Mouse (Mus musculus): ENCODE results near the gene Npnt.

Gene Npnt

DNA sequence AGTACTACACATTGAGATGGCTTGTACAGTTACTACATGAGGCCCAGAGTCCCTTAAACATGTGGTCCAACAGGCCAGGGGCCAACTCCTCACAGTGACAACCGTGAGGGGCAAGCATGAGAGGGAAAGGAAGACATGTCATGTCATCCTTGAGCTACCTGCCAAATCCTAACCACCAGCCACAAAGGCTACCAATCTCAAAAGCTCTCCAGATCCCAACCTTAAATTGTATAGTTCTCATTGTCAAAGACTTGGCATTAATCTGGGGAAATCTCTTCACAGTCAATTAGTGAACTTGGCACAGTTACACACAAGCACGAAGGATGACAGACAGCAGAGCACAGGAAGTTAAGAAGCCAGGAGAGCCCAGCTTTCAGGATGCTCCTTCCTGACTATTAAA is 15.4 kb downstream of the Npnt start:
- no peak for DNase-seq

DNA sequence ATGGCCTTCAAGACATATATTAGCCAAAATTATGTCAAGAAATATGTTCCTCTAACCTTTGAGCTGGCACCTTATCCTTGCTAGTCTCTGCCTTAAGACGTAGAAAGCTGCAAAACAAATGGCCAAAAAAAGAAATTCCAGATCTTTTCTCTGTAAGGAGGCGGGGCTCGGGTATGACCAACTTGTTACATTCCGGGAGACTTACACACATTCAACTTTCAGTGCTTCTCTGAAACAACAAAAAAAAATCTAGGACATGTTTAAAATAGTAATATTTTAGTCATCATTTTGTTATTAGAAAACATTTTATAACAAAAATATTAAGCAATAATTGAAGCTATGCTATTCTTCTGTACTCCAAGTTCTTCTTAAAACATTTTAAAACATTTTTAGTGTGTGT is 18.6 kb downstream of the Npnt start:
- DNase-seq: no peak

DNA sequence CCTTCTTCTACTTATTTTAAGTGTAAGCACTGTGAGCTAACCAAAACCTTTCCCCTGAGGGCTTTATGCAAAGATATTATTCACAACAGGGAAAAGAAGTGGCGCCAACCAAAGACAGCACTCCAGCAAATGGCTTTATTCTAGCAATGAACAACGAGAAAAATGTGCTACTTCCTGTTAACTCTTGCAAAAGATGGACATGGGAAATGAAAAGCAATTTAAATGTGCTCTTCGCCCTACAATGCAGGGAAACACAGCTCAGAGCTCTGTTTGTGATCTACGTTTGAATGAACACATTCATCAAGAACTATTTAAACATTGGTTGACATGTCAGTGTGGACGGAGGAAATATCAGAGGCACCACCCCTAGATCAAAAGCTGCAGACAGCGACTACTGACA is 20.2 kb downstream of the Npnt start:
- DNase-seq: no peak

DNA sequence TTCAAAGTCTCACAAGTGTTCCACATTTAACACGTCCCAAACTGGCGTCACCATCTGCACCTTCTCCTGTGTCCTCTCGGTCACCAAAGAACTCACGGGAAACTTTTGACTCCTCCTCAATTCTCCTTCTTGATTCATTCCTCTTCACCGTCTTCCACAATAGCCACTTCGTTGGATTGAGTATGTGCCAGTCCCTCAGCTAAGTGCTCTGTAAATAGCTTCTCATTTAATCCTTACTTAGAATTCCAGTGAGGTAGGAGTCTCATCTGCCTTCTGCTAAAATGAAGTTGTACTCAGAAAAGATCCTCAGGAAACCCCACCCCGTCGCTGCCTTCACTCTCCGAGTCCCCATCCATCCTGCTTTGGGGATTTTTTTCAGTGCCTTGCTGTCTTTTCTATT is 21.9 kb downstream of the Npnt start:
- DNase-seq: no peak

DNA sequence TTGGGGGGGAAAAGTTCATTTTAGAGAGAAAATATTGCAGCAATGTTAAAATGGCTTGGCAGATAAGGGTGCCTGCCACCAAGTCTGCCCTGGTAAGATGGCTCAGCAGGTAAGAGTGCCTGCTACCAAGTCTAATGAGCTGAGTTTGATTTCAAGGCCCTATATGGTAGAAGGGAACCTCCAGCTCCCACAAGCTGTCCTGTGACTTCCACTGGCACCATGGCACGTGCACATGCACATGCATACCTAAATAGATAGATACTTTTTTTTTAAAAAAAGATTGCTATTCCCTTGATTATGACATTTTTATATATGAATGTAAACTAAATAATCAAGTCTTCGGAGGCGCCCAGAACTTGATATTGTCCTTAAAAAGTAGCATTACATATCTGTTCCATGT is 30.3 kb downstream of the Npnt start:
- DNase-seq: no peak

DNA sequence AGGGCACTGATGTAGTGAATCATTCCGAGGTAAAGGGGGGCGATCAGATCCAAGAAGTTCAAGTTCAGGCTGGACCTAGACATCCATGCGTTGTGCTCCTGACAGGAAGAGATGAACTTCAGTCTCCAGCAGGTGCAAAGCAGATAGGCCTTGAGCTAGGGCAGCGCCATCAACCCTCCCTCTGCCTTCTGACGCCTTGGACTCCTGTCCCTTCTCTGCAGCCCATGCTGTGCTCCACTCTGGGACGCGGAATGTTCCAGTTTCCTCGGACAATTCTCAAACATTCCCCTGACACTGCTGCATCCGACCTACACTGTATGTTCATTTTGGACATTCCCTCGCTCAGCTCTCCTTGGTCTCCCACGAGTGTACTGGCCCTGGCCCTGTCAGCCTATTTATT is 30.9 kb downstream of the Npnt start:
- DNase-seq: no peak

DNA sequence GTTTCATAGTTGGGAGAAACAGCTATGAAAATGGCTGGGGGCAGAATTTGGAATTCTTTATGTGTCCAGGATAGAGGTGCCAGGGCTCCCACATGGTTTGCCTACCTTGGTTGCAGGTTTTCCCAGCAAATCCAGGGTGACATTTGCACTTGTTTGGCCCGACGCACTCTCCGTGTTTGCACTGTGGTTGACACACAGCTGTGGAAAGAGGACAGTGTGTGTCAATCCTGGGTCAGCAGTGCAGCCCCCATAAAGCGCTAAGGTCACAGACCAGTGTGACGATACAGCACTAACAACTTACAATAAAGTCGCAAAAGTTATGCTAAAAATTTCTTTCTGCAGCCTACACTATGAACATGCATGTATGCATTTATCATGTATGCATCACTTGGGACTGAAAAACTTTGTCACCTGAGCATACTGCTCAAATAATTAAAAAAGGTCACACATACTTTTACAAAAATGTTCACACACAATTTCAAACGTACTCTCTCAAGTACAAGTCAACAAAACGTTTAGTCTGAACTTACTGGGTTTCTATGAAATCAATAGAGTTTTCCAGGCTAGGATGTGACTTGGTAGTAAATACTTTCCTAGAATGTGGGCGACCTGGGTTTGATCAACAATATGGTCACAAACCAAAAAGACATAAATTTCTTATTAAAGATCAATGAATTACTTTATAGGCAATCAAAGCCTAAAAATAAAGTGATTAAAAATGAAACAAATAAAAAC is 32.6 kb downstream of the Npnt start:
- no peak for DNase-seq

DNA sequence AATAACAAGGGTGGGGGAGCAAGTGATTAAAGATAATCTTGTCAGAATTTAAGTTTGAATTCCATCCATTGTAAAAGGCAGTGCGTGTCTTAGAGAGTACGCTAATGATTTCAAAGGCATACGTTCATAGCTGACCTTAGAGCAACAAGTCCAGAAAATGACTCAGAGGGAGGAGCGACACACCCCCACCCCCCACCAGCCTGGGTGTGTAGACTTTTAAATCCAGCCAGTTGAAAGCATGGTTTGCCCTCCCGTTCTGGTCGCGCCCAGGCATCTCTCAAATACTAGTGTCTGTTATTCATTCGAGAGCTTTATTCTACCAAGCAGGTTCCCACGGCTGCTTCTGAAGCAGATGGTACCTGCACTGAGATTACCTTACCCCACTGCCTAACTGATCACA is 34.4 kb downstream of the Npnt start:
- no peak for DNase-seq

DNA sequence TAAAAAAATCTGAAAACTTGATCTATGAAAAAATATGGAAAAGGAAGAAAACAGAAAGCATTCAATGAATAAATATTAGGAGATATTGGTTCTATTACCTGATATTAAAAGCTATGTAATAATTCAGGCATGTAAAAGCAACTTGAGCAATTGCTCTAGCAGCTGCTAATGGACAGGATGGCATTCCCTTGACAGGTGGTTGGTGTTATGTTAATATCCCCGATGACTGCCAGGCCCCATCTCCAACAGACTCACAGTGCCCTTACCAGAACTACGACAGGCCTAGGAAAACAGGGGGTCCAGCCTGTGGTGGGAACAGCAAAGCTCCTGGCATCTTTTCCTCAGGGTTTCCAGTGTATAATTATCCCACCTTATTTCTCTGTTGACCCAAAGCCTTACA is 37.7 kb downstream of the Npnt start:
- DNase-seq: no peak

DNA sequence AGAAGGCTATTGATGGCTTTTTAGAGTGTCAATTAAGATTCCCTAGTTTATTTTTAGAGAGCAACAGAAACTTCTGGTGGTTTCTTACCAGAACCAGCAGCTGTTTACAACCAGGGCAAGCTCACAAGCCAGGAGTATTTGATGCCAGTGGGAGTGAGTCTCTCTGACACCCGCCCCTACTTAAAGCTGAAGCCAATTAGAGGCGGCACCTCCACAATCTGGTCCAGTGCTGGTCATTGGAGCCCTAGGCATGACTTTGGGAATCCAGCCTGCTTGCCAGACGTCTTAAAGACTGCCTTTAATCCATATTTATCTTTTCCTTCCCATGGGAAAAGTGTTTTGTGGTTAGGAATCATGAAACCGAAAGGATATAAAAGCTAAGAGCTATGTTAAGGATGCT is 38.4 kb downstream of the Npnt start:
- DNase-seq: peak; percentile 23

DNA sequence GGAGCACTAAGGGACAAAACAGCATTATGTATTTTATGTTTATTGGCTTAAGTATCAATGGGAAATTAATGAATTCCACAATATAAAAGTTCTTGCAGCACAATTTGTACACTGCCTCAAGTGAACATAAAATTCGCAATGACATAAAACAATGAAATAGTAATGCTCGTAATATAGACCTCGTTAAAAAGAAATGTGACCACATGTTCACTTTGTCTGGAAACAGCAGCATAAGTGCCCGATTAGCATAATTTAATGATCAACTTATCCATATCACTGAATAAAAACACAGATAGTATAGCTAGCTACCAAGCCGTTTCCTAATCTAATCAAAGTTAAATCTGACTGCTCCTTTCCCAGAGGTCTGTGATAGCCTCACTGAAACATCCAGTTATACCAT is 39.4 kb downstream of the Npnt start:
- no peak for DNase-seq

DNA sequence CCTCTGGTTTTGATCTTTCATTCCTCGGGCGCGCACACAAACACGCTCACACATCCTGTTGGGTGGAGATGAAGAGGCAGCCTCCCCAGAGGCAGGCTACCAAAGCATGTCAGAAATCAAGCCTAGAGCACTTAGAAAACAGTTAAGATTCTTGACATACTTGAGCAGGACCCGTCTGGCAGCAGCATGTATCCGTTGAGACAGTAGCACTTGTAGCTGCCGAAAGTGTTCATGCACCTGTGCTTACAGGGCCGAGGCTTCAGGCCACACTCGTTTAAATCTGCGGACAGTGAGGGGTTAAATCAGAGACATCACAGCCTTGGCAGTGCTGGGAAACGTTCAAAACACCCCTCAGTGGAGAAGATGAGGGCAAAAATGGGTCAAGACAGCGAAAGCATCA is 40.4 kb downstream of the Npnt start:
- DNase-seq: no peak

DNA sequence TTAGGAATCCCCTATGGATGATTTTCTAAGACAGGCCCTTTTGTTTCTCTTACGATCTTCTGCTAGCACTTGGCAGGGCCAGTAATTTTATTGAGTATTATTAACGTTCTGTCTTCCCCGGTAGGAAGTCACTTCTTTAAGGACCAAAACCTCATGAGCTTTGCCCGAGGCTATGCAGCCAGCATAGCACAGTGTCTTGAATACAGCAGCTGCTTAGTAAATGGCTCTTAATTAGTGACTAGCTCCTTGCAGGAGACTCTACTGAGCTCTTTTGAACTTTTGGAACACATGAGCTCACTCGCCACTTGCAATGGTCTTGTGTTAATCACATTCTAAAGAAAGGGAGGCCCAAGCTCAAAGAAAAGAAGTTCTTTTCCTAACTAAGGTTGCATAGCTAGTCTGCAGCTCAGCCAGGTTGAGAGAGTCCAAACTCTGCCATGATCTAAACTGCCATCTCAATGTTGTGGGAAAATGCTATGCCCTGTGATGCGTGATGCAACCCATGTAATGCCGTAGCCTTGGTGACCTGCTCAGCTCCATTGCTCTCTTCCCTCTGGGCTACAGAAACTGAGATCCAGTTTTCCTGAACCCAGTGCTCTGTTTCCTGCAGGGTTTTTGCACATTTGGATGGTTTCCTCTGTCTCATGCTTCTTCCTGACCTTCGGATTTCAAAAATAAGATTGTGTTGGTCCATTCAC is 42.4 kb downstream of the Npnt start:
- DNase-seq: peak; percentile 61

DNA sequence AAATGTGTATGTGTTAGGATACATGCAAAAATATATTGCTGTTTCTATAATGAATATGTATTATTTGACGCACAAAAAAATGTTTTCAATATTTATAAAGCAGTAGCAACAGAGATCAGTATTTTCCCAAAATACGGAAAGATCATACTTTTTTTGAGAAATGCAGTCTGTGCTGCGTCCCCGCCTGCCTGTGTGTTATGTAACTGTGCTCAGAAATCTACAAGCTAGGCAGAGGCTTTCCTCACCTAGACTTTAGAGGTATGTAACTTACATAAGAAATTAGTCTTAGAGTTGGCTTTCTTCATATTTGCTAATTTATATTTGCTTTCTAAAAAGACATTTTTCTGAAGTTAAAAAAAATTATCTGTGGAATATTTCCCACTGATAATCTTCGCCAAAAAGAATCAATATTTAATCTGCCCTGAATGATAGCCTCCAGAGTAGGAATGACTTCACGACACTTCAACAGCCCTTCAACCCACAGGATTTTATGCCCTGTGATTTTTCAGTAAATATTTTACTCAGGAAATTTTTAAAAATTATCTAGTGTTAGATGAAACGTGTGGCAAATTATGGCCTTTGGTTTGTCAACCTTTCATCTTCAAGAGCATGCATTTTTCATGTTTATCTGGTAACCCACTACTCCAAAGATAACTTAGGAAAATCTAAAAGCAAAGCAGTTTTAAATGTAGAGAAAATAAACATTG is 44.7 kb downstream of the Npnt start:
- no peak for DNase-seq

DNA sequence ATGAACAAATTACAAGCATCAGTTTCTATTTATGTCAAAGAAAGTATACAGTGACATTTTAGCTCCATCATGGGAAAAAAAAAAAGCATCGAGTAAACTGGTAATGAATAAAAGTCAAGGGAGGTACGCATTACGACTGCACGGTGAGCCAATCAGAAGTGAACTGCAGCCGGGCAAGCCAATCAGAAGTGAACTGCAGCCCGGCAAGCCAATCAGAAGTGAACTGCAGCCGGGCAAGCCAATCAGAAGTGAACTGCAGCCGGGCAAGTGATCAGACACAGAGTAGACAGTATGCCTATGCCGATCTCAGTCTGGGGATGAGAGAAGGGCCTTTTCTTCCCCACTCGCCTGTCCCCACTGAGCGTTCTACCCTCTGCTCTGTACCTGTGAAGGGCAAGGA is 46.7 kb downstream of the Npnt start:
- DNase-seq: no peak

DNA sequence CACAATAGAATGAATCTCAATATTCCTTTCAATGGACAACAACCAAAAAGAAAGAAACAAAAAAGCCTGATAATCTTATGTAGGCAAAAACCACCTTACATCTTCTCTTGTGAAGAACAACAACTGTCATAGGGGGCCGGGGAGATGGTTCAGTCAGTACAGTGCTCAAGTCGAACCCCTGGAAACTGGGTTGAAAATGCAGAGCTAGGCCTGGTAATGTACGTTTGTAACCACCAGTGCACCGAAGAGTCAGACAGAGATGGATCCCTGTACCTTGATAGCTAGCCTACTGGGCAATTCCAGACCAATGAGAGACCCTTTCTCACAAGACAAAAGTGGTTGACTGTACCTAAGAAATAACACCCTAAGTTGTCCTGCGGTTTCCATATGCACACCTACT is 47.2 kb downstream of the Npnt start:
- no peak for DNase-seq

DNA sequence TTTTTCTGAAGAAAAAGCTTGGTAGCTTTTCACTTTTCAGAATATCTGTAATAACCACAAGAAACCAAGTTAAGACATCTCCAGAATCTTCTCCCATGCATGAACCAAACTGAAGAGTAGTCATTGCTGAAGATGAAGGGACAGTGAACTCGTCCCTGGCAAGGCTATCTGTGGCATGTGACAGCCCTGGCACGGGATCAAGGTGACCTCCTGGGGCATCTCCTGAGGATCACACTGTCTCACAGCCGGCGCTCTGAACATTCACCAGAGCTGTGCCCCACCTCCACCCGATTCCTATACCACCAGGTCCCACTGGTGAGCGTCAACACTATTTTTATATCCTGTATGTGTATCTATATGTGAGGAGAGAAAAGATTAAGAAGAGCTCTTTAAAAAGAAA is 47.9 kb downstream of the Npnt start:
- DNase-seq: peak; percentile 73

DNA sequence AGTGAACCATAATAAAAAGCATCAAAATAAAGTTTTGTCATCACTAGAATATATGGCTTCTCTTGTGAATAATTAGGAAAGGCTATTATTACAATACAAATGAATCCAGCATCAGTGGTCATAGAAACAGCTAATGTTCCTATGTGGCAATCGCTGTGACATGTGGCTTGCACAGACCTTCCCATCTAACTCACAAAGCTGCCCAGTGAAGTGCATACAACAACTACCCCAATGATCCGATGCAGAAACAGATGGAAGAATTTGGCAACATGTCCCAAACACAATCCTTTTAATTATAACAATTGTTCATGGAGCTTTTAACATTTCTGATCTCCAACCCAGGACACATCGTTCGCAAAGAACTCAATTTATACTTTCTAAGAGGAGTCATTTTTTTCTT is 52.2 kb downstream of the Npnt start:
- no peak for DNase-seq

DNA sequence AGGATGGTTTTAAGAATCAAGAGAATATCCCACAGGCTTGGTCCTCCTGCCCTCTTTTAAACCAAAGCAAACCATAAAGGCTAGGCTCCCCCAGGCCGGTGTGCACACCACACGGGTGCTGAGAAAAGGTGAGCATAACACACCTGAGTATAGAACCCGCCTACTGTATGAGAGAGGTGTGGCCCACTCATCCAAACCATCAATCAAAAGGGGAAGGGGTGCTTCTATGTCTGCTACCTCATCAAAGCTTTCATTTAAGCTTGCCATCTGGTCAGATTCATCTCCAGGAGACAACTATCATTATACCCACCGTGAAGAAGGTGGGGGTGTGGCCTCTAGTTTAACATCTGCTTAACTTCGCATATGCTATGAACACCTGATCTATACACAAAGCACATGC is 52.7 kb downstream of the Npnt start:
- no peak for DNase-seq

DNA sequence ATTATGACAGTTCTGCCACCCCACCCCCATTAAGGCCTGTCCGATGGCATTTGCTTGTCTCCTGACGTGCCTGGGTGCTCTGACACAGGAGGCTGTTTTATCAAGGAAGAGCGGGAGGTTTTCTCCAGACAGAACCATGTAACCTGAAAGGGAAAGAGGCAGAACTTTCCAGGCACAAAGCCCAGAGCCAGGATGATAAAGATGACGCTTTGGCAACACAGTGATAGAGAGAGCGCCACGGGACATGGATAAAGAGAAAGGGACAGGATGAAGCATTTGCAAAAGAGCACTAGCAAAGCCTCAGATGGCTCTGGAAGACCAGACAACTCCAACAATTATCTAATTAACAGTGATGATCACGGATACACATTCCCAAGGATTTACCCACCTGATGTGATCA is 56.0 kb downstream of the Npnt start:
- DNase-seq: no peak

DNA sequence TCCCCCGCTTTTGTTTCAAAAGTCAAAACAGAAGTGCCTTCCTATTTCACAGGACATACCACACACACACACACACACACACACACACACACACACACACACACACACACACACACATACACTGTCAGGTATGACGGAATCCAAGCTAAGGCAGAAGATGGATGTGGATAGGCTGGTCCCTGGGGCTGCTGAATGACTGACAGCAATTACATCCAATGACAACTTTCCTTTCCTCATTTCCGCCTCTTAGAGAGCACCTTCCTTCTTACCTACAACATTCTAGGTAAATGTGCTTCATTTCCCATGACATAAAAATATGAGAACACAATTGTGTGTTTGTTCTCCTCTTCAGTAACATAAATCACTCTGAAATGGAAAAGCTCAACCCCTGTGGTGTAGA is 56.4 kb downstream of the Npnt start:
- no peak for DNase-seq

DNA sequence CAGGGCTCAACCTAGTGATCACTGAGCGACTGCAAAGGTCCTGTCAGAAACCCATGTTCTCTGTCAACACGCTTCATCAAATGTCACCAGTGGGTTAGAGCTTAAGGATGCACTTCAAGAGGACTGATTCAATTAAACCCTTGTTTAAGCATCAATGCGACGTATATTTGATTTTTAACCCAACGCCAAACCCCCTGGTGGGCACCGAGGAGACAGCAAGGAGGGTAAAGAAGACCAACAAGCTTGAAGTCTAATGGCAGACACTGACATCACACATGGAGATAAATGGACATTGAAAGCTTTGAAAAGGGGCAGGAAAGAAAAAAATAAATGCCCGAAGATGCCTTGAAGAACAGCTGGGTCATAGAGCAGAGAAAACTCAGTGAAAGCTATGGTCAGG is 57.0 kb downstream of the Npnt start:
- no peak for DNase-seq

DNA sequence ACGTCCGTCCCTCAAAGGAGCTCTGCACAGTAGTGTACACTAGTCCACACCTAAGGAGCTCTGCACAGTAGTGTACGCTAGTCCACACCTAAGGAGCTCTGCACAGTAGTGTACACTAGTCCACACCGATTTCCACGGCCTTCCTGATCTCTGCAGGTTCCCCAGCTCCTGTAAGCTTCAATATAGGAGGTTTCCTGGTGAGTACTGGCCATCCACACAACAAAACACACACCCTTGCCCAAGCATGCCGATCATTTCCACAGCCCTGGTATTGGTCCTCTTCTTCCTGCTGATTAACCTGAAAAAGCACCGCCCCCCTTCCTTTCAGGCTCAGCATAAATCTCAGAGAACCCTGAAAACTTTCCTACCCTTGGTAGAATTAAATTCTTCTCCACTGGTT is 57.6 kb downstream of the Npnt start:
- DNase-seq: no peak

DNA sequence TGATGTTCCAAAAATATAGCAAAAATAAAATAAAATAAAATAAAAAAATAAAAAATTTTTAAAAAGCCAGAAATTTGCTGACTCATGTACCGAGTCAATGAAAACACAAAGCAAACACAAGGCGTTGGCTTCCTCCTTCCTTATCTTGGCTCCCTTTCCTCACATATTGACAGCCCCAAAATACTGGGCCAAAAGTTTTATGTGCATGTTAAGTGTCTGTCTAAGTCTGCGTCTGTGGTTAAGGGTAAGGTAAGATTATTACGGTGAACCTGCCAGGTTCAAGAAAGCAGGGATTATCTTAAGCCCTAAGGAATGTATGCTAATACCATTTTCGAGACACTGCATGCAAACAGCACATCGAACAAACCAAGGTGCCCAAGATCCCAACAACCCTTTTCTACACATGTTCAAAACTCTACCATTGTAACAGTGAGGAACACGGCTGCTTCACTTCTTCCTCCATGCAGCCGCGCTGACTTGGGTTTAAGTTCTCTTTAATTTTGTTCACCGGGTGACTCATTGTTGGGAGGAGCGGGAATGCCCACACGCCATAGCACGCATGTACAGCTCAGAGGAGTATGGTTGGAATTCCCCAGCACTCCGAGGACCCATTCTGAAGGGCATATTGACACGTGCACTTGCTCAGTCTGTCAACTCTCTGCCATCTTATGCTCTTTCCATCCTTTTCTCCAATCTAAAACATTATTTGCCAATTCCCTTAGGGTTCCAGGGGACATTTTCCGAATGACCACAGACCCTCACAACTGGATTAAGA is 62.8 kb downstream of the Npnt start:
- DNase-seq: no peak
